Mouse (Mus musculus) lung, embryonic 14.5 days (tissue): ENCODE data around the gene Tec. TPM values are rescaled to one million over a fixed set of nuclear protein-coding genes. Genes with fewer than 3 reads are reported as not detected.

Experiments used
- ATAC-seq: fragments of 200-750 bp; cut with Nextera tagmentation; 2 replicates; pipeline ENCODE4 v1.8.0; 2017; ENCODE audit warnings: mild to moderate bottlenecking, moderate TSS enrichment, moderate library complexity; ENCODE audit not compliant: insufficient read depth
- DNase-seq: peaks from one replicate; pipeline ENCODE4 v3.0.0-alpha.2; 2015
- H3K27ac ChIP-seq: fragments of 300-500 bp; sonication (generic); 2 replicates; pipeline ENCODE4 v1.5.1; 2014; ENCODE audit warnings: low read depth, mild to moderate bottlenecking, moderate library complexity
- H3K27me3 ChIP-seq: fragments of 300-500 bp; sonication (generic); 2 replicates; pipeline ENCODE4 v1.6.1; 2014; ENCODE audit warnings: low read length, control low read depth; ENCODE audit not compliant: insufficient read depth
- H3K36me3 ChIP-seq: fragments of 300-500 bp; sonication (generic); 2 replicates; pipeline ENCODE4 v1.6.1; 2014; ENCODE audit warnings: control low read depth; ENCODE audit not compliant: insufficient read depth
- H3K4me1 ChIP-seq: fragments of 300-500 bp; sonication (generic); 2 replicates; pipeline ENCODE4 v1.6.1; 2014; ENCODE audit warnings: antibody characterized with exemption, control low read depth; ENCODE audit not compliant: insufficient read depth
- H3K4me2 ChIP-seq: fragments of 300-500 bp; sonication (generic); 2 replicates; pipeline ENCODE4 v1.6.1; 2014; ENCODE audit warnings: mild to moderate bottlenecking
- H3K4me3 ChIP-seq: fragments of 300-500 bp; sonication (generic); 2 replicates; pipeline ENCODE4 v1.5.1; 2014; ENCODE audit warnings: low read depth, low read length
- H3K9ac ChIP-seq: fragments of 300-500 bp; sonication (generic); 2 replicates; pipeline ENCODE4 v1.6.1; 2014
- H3K9me3 ChIP-seq: fragments of 300-500 bp; sonication (generic); 2 replicates; pipeline ENCODE4 v1.6.1; 2016; ENCODE audit warnings: low read depth, low read length, control low read depth
- CTCF ChIP-seq: IDR thresholded peaks from 2 replicates; pipeline ENCODE4 v1.5.1; 2016; ENCODE audit warnings: antibody characterized with exemption, low read depth
- WGBS: fragments of 180-500 bp; shearing (Covaris S2); extraction: QIAGEN DNeasy Blood & Tissue Kit; methylation state at CpG from one replicate; pipeline ENCODE4 v1.1.7; 2014; 5-methylcytosine and 5-hydroxymethylcytosine counted together
- polyA plus RNA-seq: library from polyadenylated mRNA; unstranded; fragments of >200 nt; fragmentation: Nextera tagmentation; extraction: Ambion mirVana; gene quantifications from 2 replicates; pipeline ENCODE4 v1.2.1, GENCODE M21; 2014

The Tec gene
- polyA plus RNA-seq, 1 experiment from 2014 or later: 3.5 TPM

GRCm38 (mm10) chr5:72812908-72813307 lies 55.4 kb downstream of the Tec start:
- H3K4me2 ChIP-seq: no peak overlapping the region
- H3K36me3 ChIP-seq: no peaks in the 10 kb centered on the region
- H3K4me3 ChIP-seq: no peak overlapping the region
- TF ChIP-seq CTCF: no peak
- ATAC-seq: no peak
- no peak overlapping the region for H3K27ac ChIP-seq
- WGBS: 29% methylated on average over 5 of the region's 5 CpGs
- no peaks in the 10 kb centered on the region for H3K27me3 ChIP-seq
- no peak overlapping the region for H3K9ac ChIP-seq
- H3K9me3 ChIP-seq: peaks cover 4% of the 10 kb centered on the region; the same call in 1 of the 2 replicates
- peaks cover 9% of the 10 kb centered on the region for H3K4me1 ChIP-seq
- DNase-seq: no peak

- H3K27me3 ChIP-seq: no peaks in the 10 kb centered on the region
- H3K4me2 ChIP-seq: no peak overlapping the region
- ATAC-seq (no peak), DNase-seq (no peak)
- H3K4me3 ChIP-seq: no peak overlapping the region
- H3K36me3 ChIP-seq: no peaks in the 10 kb centered on the region
- peaks cover 4% of the 10 kb centered on the region; the same call in 1 of the 2 replicates for H3K9me3 ChIP-seq
- H3K9ac ChIP-seq: no peak overlapping the region
- no peak for TF ChIP-seq CTCF
- 57% methylated on average over 3 of the region's 3 CpGs for WGBS
- peaks cover 5% of the 10 kb centered on the region for H3K4me1 ChIP-seq
- H3K27ac ChIP-seq: no peak overlapping the region
Observed at GRCm38 (mm10) chr5:72812328-72812727, 56.0 kb downstream of the Tec start.

- Histone ChIP-seq H3K9me3 (peaks cover 4% of the 10 kb centered on the region; the same call in 1 of the 2 replicates), H3K9ac (no peak overlapping the region), H3K4me2 (no peak overlapping the region), H3K27ac (no peak overlapping the region), H3K27me3 (no peaks in the 10 kb centered on the region), H3K4me3 (no peak overlapping the region), H3K4me1 (no peaks in the 10 kb centered on the region; the same call in 1 of the 2 replicates), H3K36me3 (no peaks in the 10 kb centered on the region)
- no peak for ATAC-seq
- WGBS: 65% methylated on average over 3 of the region's 3 CpGs
- no peak for DNase-seq
- TF ChIP-seq CTCF: no peak
Observed at GRCm38 (mm10) chr5:72811397-72811796, 56.9 kb downstream of the Tec start.

- peaks cover 4% of the 10 kb centered on the region; the same call in 1 of the 2 replicates for H3K9me3 ChIP-seq
- TF ChIP-seq CTCF: no peak
- no peak overlapping the region for H3K4me3 ChIP-seq
- H3K9ac ChIP-seq: no peak overlapping the region
- no peak overlapping the region for H3K27ac ChIP-seq
- no peaks in the 10 kb centered on the region for H3K36me3 ChIP-seq
- H3K27me3 ChIP-seq: no peaks in the 10 kb centered on the region
- DNase-seq (no peak), ATAC-seq (no peak)
- H3K4me2 ChIP-seq: no peak overlapping the region
- 73% methylated on average over 8 of the region's 8 CpGs for WGBS
- no peaks in the 10 kb centered on the region; the same call in 1 of the 2 replicates for H3K4me1 ChIP-seq
Observed at GRCm38 (mm10) chr5:72810990-72811389, 57.3 kb downstream of the Tec start.

- Histone ChIP-seq H3K36me3 (no peaks in the 10 kb centered on the region), H3K27ac (no peak overlapping the region; the same call in 1 of the 2 replicates), H3K4me3 (no peak overlapping the region), H3K4me1 (no peaks in the 10 kb centered on the region; the same call in 1 of the 2 replicates), H3K9ac (no peak overlapping the region), H3K9me3 (peaks cover 4% of the 10 kb centered on the region; the same call in 1 of the 2 replicates), H3K4me2 (no peak overlapping the region), H3K27me3 (no peaks in the 10 kb centered on the region)
- WGBS: 75% methylated on average over 2 of the region's 2 CpGs
- ATAC-seq (no peak), DNase-seq (no peak)
- TF ChIP-seq CTCF: no peak
Observed at GRCm38 (mm10) chr5:72809480-72809879, 58.8 kb downstream of the Tec start.

GRCm38 (mm10) chr5:72808456-72809111 lies 59.7 kb downstream of the Tec start:
- no peaks in the 10 kb centered on the region for H3K36me3 ChIP-seq
- H3K4me3 ChIP-seq: no peak overlapping the region
- H3K4me2 ChIP-seq: no peak overlapping the region
- ATAC-seq (no peak), DNase-seq (no peak)
- WGBS: 50% methylated on average over 14 of the region's 14 CpGs
- TF ChIP-seq CTCF: no peak
- peaks cover 4% of the 10 kb centered on the region; the same call in 1 of the 2 replicates for H3K9me3 ChIP-seq
- H3K9ac ChIP-seq: no peak overlapping the region; the same call in 1 of the 2 replicates
- H3K4me1 ChIP-seq: no peaks in the 10 kb centered on the region; the same call in 1 of the 2 replicates
- H3K27me3 ChIP-seq: no peaks in the 10 kb centered on the region
- H3K27ac ChIP-seq: no peak overlapping the region

- no peak overlapping the region for H3K27ac ChIP-seq
- no peaks in the 10 kb centered on the region for H3K9me3 ChIP-seq
- no peak for TF ChIP-seq CTCF
- no peak overlapping the region for H3K9ac ChIP-seq
- H3K4me1 ChIP-seq: no peaks in the 10 kb centered on the region
- no peaks in the 10 kb centered on the region for H3K27me3 ChIP-seq
- ATAC-seq (no peak; the same call in 1 of the 2 replicates), DNase-seq (no peak)
- WGBS: 52% methylated on average over 5 of the region's 5 CpGs
- no peak overlapping the region for H3K4me3 ChIP-seq
- H3K36me3 ChIP-seq: no peaks in the 10 kb centered on the region
- H3K4me2 ChIP-seq: no peak overlapping the region
Observed at GRCm38 (mm10) chr5:72802851-72803250, 65.4 kb downstream of the Tec start.
